Mouse (Mus musculus) heart, embryonic 14.5 days (tissue): ENCODE data around the gene Baiap3. TPM values are rescaled to one million over a fixed set of nuclear protein-coding genes. Genes with fewer than 3 reads are reported as not detected.
"Not testable (repeated sequence)": the region's sequence is repeated elsewhere in the genome, so short reads cannot be mapped to it uniquely, and the experiment has no call there.

Experiments used
- ATAC-seq: fragments of 200-750 bp; cut with Nextera tagmentation; 2 replicates; pipeline ENCODE4 v1.8.0; 2017; ENCODE audit warnings: low read depth, moderate TSS enrichment; ENCODE audit not compliant: insufficient number of reproducible peaks, insufficient read depth, low FRiP score
- H3K27ac ChIP-seq, 2 experiments: fragments of 200-500 bp in 1 of 2; fragments of 300-500 bp in 1 of 2; sonication (generic) in 1 of 2; replicated peaks in 1 of 2; 2 replicates each; pipeline ENCODE4 v1.5.1; 2012 to 2014; ENCODE audit warnings: low read depth in 2 of 2, low read length in 2 of 2, control low read depth in 1 of 2, mild to moderate bottlenecking in 1 of 2, mixed read lengths in 1 of 2; ENCODE audit not compliant: control insufficient read depth in 1 of 2, insufficient read depth in 1 of 2
- H3K27me3 ChIP-seq: fragments of 300-500 bp; sonication (generic); 2 replicates; pipeline ENCODE4 v1.6.1; 2014; ENCODE audit warnings: mild to moderate bottlenecking, low read length, control low read depth; ENCODE audit not compliant: control insufficient read depth, insufficient read depth
- H3K36me3 ChIP-seq: fragments of 300-500 bp; sonication (generic); 2 replicates; pipeline ENCODE4 v1.6.1; 2014; ENCODE audit warnings: mild to moderate bottlenecking, control low read depth, low read length, mixed read lengths; ENCODE audit not compliant: control insufficient read depth, insufficient read depth
- H3K4me1 ChIP-seq, 2 experiments: fragments of 200-500 bp in 1 of 2; fragments of 300-500 bp in 1 of 2; sonication (generic) in 1 of 2; 2 replicates each; pipeline ENCODE4 v1.6.1; 2012 to 2014; ENCODE audit warnings: low read length in 2 of 2, control low read depth in 1 of 2, mixed read lengths in 1 of 2; ENCODE audit not compliant: control insufficient read depth in 2 of 2, insufficient read depth in 2 of 2
- H3K4me2 ChIP-seq: fragments of 300-500 bp; sonication (generic); 2 replicates; pipeline ENCODE4 v1.6.1; 2014; ENCODE audit warnings: mild to moderate bottlenecking, low read length
- H3K4me3 ChIP-seq, 2 experiments: fragments of 200-500 bp in 1 of 2; fragments of 300-500 bp in 1 of 2; sonication (generic) in 1 of 2; 2 replicates each; pipeline ENCODE4 v1.5.1; 2012 to 2014; ENCODE audit warnings: low read length in 2 of 2, mild to moderate bottlenecking in 2 of 2, control low read depth in 1 of 2, low read depth in 1 of 2, moderate library complexity in 1 of 2; ENCODE audit not compliant: control insufficient read depth in 1 of 2, insufficient read depth in 1 of 2
- H3K9ac ChIP-seq: fragments of 300-500 bp; sonication (generic); 2 replicates; pipeline ENCODE4 v1.6.1; 2014; ENCODE audit warnings: mild to moderate bottlenecking, low read length
- H3K9me3 ChIP-seq: fragments of 300-500 bp; sonication (generic); 2 replicates; pipeline ENCODE4 v1.6.1; 2016; ENCODE audit warnings: low read length, control low read depth; ENCODE audit not compliant: control insufficient read depth
- WGBS: fragments of 180-500 bp; shearing (Covaris S2); extraction: QIAGEN DNeasy Blood & Tissue Kit; methylation state at CpG from one replicate; pipeline ENCODE4 v1.1.7; 2014; 5-methylcytosine and 5-hydroxymethylcytosine counted together
- polyA plus RNA-seq: library from polyadenylated mRNA; unstranded; fragments of >200 nt; fragmentation: Nextera tagmentation; extraction: Ambion mirVana; gene quantifications from 2 replicates; pipeline ENCODE4 v1.2.1, GENCODE M21; 2014

The Baiap3 gene
- polyA plus RNA-seq, 1 experiment from 2014 or later: 0.76 TPM

- Histone ChIP-seq H3K27me3 (no peaks in the 10 kb centered on the region; the same call in 1 of the 2 replicates), H3K9me3 (no peaks in the 10 kb centered on the region), H3K4me3 (no peak overlapping the region), H3K4me1 (peaks cover 6 to 13% of the 10 kb centered on the region in 2 experiments; a peak in 3 of 4 replicates), H3K4me2 (no peak overlapping the region), H3K27ac (no peak overlapping the region), H3K9ac (no peak overlapping the region), H3K36me3 (peaks cover 32% of the 10 kb centered on the region)
- no peak for ATAC-seq
- 90% methylated on average over 11 of the region's 11 CpGs for WGBS
Observed at GRCm38 (mm10) chr17:25243131-25243780, 12.9 kb downstream of the Baiap3 start.

GRCm38 (mm10) chr17:25239695-25240636 is 16.2 kb downstream of the Baiap3 start, which contains the start of the genes Gnptg and Tsr3:
Gene Gnptg, minus strand, starts transcription at chr17:25240124.
Gene Tsr3, plus strand, starts transcription at chr17:25240170.
- H3K4me2 ChIP-seq: peak within 1 kb of the TSS; percentile 73
- under 1% methylated on average over 80 of the region's 80 CpGs for WGBS
- peak; percentile 75 for ATAC-seq

GRCm38 (mm10) chr17:25235635-25236034 is 20.5 kb downstream of the Baiap3 start:
- Histone ChIP-seq H3K27me3 (no peaks in the 10 kb centered on the region), H3K4me3 (no peak overlapping the region), H3K9ac (no peak overlapping the region), H3K9me3 (no peaks in the 10 kb centered on the region), H3K4me1 (peaks cover 3 to 5% of the 10 kb centered on the region in 2 experiments; a peak in 3 of 4 replicates), H3K36me3 (peaks cover 23% of the 10 kb centered on the region), H3K4me2 (no peak overlapping the region), H3K27ac (no peak overlapping the region)
- 77% methylated on average over 9 of the region's 9 CpGs for WGBS
- ATAC-seq: no peak

More at GRCm38 (mm10) chr17:25239695-25240636, 16.2 kb downstream of the Baiap3 start, which contains the start of the genes Gnptg and Tsr3:
- peak within 1 kb of the TSS; percentile 84 for H3K9ac ChIP-seq
- H3K27ac ChIP-seq: peak within 1 kb of the TSS; percentile 40 to 71
- H3K9me3 ChIP-seq: no peaks in the 10 kb centered on the region
- peaks cover 39% of the 10 kb centered on the region for H3K36me3 ChIP-seq
- H3K27me3 ChIP-seq: no peaks in the 10 kb centered on the region
- peaks cover 6 to 13% of the 10 kb centered on the region in 2 experiments; a peak in 3 of 4 replicates for H3K4me1 ChIP-seq
- H3K4me3 ChIP-seq: peak within 1 kb of the TSS; percentile 72 to 97

DNA sequence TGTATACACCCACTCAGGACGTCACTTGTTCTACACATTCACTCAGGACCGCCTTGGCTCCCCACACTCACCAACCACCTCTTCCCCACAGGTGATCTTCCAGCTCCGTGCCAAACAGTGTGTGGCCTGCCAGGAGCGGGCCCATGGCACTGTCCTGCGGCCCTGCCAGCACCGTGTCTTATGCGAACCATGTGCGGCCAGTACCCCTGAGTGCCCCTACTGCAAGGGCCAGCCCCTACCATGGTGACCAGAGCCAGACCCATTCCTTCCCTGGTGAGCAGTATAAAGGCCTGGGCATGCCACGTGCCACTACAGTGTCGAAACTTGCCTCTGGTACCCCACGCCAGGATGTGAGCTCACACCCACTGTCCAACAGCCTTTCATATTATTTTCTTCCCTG is 24.5 kb downstream of the Baiap3 start:
- not testable (repeated sequence) for H3K4me3 ChIP-seq, ATAC-seq, H3K9ac ChIP-seq, H3K4me2 ChIP-seq, H3K27me3 ChIP-seq, H3K27ac ChIP-seq, H3K4me1 ChIP-seq, H3K9me3 ChIP-seq
- 91% methylated on average over 5 of the region's 11 CpGs for WGBS
- peaks cover 45% of the 10 kb centered on the region for H3K36me3 ChIP-seq

GRCm38 (mm10) chr17:25230700-25231099 is 25.5 kb downstream of the Baiap3 start:
- no peak overlapping the region; the same call in 1 of the 2 replicates for H3K9ac ChIP-seq
- H3K36me3 ChIP-seq: peaks cover 48% of the 10 kb centered on the region
- no peaks in the 10 kb centered on the region for H3K4me1 ChIP-seq
- H3K9me3 ChIP-seq: no peaks in the 10 kb centered on the region
- H3K27me3 ChIP-seq: no peaks in the 10 kb centered on the region
- no peak for ATAC-seq
- no peak overlapping the region for H3K4me2 ChIP-seq
- H3K27ac ChIP-seq: no peak overlapping the region
- no peak overlapping the region for H3K4me3 ChIP-seq
- WGBS: 91% methylated on average over 3 of the region's 3 CpGs

DNA sequence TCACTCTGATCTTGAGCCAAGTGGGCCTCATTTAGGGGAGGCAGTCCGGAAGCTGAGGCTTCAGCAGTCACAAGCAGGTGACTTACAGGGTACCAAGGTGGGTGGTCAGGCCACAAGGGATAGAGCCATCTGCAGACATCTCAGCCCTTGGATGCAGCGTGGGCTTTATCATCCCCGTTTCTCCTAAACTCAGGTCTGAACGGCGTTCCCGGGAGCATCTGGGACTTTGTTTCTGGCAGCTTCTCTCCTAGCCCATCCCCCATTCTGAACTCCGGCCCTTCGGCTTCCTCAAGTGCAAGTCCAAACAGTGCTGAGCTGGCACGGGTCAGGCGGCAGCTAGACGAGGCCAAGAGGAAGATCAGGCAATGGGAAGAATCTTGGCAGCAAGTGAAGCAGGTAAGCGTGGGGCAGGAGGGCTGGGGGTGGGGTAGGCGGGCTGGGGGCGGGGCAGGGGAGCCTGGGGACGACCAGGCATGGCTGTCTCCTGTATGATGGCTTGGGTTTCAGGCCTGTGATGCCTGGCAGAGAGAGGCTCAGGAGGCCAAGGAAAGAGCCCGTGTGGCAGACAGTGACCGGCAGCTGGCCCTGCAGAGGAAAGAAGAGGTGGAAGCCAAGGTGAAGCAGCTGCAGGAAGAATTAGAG is 26.0 kb downstream of the Baiap3 start:
- ATAC-seq: not testable (repeated sequence)
- 75% methylated on average over 12 of the region's 17 CpGs for WGBS

GRCm38 (mm10) chr17:25227991-25228390 is 28.2 kb downstream of the Baiap3 start:
- 85% methylated on average over 5 of the region's 5 CpGs for WGBS
- H3K9ac ChIP-seq: no peak overlapping the region
- H3K27me3 ChIP-seq: no peaks in the 10 kb centered on the region
- no peak for ATAC-seq
- no peaks in the 10 kb centered on the region for H3K9me3 ChIP-seq
- H3K4me3 ChIP-seq: no peak overlapping the region
- peaks cover 38% of the 10 kb centered on the region for H3K36me3 ChIP-seq
- no peaks in the 10 kb centered on the region for H3K4me1 ChIP-seq
- no peak overlapping the region for H3K27ac ChIP-seq
- no peak overlapping the region for H3K4me2 ChIP-seq

More for the DNA sequence above, 26.0 kb downstream of the Baiap3 start:
- not testable (repeated sequence) for H3K4me3 ChIP-seq, H3K27me3 ChIP-seq, H3K4me2 ChIP-seq, H3K9ac ChIP-seq, H3K9me3 ChIP-seq, H3K4me1 ChIP-seq, H3K27ac ChIP-seq
- peaks cover 47% of the 10 kb centered on the region for H3K36me3 ChIP-seq
